Mouse (Mus musculus): Measurements from ENCODE around the gene Slc28a3. TPM values are rescaled to one million over a fixed set of nuclear protein-coding genes. Genes with fewer than 3 reads are reported as not detected.
A peak's percentile ranks its signal among the peaks of the same experiment; 100 is the strongest.

The Slc28a3 gene
- polyA plus RNA-seq, 1 experiment from 2014 or later, result not detected

GRCm38 (mm10) chr13:58610059-58610458 lies 618 bp downstream of the Slc28a3 start:
- WGBS, result 19% methylated on average over 7 of the region's 7 CpGs
- H3K9me3 ChIP-seq (replicated peaks), result no peaks in the 10 kb centered on the region
- ATAC-seq (replicated peaks; ENCODE audit: low FRiP score), result no peak
- H3K27me3 ChIP-seq, result peaks cover 21% of the 10 kb centered on the region
- H3K4me3 ChIP-seq (replicated peaks), result no peak overlapping the region
- no peak overlapping the region for H3K4me2 ChIP-seq
- H3K36me3 ChIP-seq, result no peaks in the 10 kb centered on the region
- H3K27ac ChIP-seq, result no peak overlapping the region
- no peak overlapping the region for H3K9ac ChIP-seq
- peaks cover 15% of the 10 kb centered on the region for H3K4me1 ChIP-seq

GRCm38 (mm10) chr13:58601201-58601855 lies 9.3 kb downstream of the Slc28a3 start:
- H3K4me1 ChIP-seq, result peaks cover 11% of the 10 kb centered on the region
- no peaks in the 10 kb centered on the region for H3K9me3 ChIP-seq (replicated peaks)
- WGBS, result 35% methylated on average over 10 of the region's 10 CpGs
- H3K4me2 ChIP-seq, result no peak overlapping the region
- ATAC-seq (replicated peaks; ENCODE audit: low FRiP score), result 0 out of 2 replicates have a peak, but pooled peaks have one; percentile 12
- no peak overlapping the region for H3K4me3 ChIP-seq (replicated peaks)
- H3K9ac ChIP-seq, result no peak overlapping the region
- no peaks in the 10 kb centered on the region; the same call in 1 of the 2 replicates for H3K27me3 ChIP-seq
- H3K36me3 ChIP-seq, result no peaks in the 10 kb centered on the region
- H3K27ac ChIP-seq, result no peak overlapping the region

- no peaks in the 10 kb centered on the region for H3K36me3 ChIP-seq
- 40% methylated on average over 4 of the region's 4 CpGs for WGBS
- no peak overlapping the region for H3K9ac ChIP-seq
- H3K4me1 ChIP-seq, result peaks cover 11% of the 10 kb centered on the region
- no peak overlapping the region for H3K4me2 ChIP-seq
- H3K27me3 ChIP-seq, result no peaks in the 10 kb centered on the region
- no peaks in the 10 kb centered on the region for H3K9me3 ChIP-seq (replicated peaks)
- no peak for ATAC-seq (replicated peaks; ENCODE audit: low FRiP score)
- no peak overlapping the region for H3K4me3 ChIP-seq (replicated peaks)
- H3K27ac ChIP-seq, result no peak overlapping the region
Observed at GRCm38 (mm10) chr13:58598578-58598977, 12.1 kb downstream of the Slc28a3 start.

- Histone ChIP-seq H3K36me3 (no peaks in the 10 kb centered on the region), H3K27me3 (0 out of 2 replicates have a peak, but pooled peaks cover 3% of the 10 kb centered on the region), H3K9me3 (replicated peaks) (no peaks in the 10 kb centered on the region), H3K4me2 (no peak overlapping the region), H3K27ac (no peak overlapping the region), H3K4me1 (0 out of 2 replicates have a peak, but pooled peaks cover 7% of the 10 kb centered on the region), H3K9ac (no peak overlapping the region), H3K4me3 (replicated peaks) (no peak overlapping the region)
- ATAC-seq (replicated peaks; ENCODE audit: low FRiP score), result no peak
- WGBS, result 24% methylated on average over 7 of the region's 7 CpGs
Observed at GRCm38 (mm10) chr13:58593129-58593528, 17.5 kb downstream of the Slc28a3 start.

- Histone ChIP-seq H3K27me3 (0 out of 2 replicates have a peak, but pooled peaks cover 3% of the 10 kb centered on the region), H3K4me2 (no peak overlapping the region), H3K9ac (no peak overlapping the region), H3K9me3 (replicated peaks) (no peaks in the 10 kb centered on the region), H3K4me1 (0 out of 2 replicates have a peak, but pooled peaks cover 7% of the 10 kb centered on the region), H3K36me3 (no peaks in the 10 kb centered on the region), H3K4me3 (replicated peaks) (no peak overlapping the region), H3K27ac (no peak overlapping the region)
- 90% methylated on average over 7 of the region's 7 CpGs for WGBS
- ATAC-seq (replicated peaks; ENCODE audit: low FRiP score), result no peak
Observed at GRCm38 (mm10) chr13:58591912-58592311, 18.8 kb downstream of the Slc28a3 start.

GRCm38 (mm10) chr13:58590630-58591029 lies 20.0 kb downstream of the Slc28a3 start:
- ATAC-seq (replicated peaks; ENCODE audit: low FRiP score), result no peak
- Histone ChIP-seq H3K27ac (no peak overlapping the region), H3K9ac (no peak overlapping the region), H3K4me1 (0 out of 2 replicates have a peak, but pooled peaks cover 7% of the 10 kb centered on the region), H3K4me2 (no peak overlapping the region), H3K9me3 (replicated peaks) (no peaks in the 10 kb centered on the region), H3K4me3 (replicated peaks) (no peak overlapping the region), H3K27me3 (0 out of 2 replicates have a peak, but pooled peaks cover 3% of the 10 kb centered on the region), H3K36me3 (no peaks in the 10 kb centered on the region)
- 40% methylated on average over 6 of the region's 6 CpGs for WGBS

- WGBS, result 2% methylated on average over 9 of the region's 9 CpGs
- no peak overlapping the region for H3K27ac ChIP-seq
- ATAC-seq (replicated peaks; ENCODE audit: low FRiP score), result peak; percentile 62; the same call in 1 of the 2 replicates
- H3K9me3 ChIP-seq (replicated peaks), result no peaks in the 10 kb centered on the region
- 0 out of 2 replicates have a peak, but pooled peaks cover 3% of the 10 kb centered on the region for H3K27me3 ChIP-seq
- H3K4me2 ChIP-seq, result peak overlapping the region; percentile 55
- no peaks in the 10 kb centered on the region for H3K36me3 ChIP-seq
- 0 out of 2 replicates have a peak, but pooled peaks cover 7% of the 10 kb centered on the region for H3K4me1 ChIP-seq
- peak overlapping the region; percentile 25; the same call in 1 of the 2 replicates for H3K4me3 ChIP-seq (replicated peaks)
- no peak overlapping the region for H3K9ac ChIP-seq
Observed at GRCm38 (mm10) chr13:58589517-58589858, 21.2 kb downstream of the Slc28a3 start.

GRCm38 (mm10) chr13:58588655-58589516 lies 21.8 kb downstream of the Slc28a3 start:
- WGBS, result 63% methylated on average over 15 of the region's 15 CpGs
- ATAC-seq (replicated peaks; ENCODE audit: low FRiP score), result 0 out of 2 replicates have a peak, but pooled peaks have one; percentile 12
- H3K27me3 ChIP-seq, result 0 out of 2 replicates have a peak, but pooled peaks cover 3% of the 10 kb centered on the region
- 0 out of 2 replicates have a peak, but pooled peaks cover 7% of the 10 kb centered on the region for H3K4me1 ChIP-seq
- peak overlapping the region; percentile 25; the same call in 1 of the 2 replicates for H3K4me3 ChIP-seq (replicated peaks)
- H3K36me3 ChIP-seq, result no peaks in the 10 kb centered on the region
- H3K9me3 ChIP-seq (replicated peaks), result no peaks in the 10 kb centered on the region
- peak overlapping the region; percentile 55 for H3K4me2 ChIP-seq
- H3K27ac ChIP-seq, result no peak overlapping the region
- no peak overlapping the region for H3K9ac ChIP-seq

GRCm38 (mm10) chr13:58587962-58588361 lies 22.7 kb downstream of the Slc28a3 start:
- Histone ChIP-seq H3K9ac (no peak overlapping the region), H3K4me1 (0 out of 2 replicates have a peak, but pooled peaks cover 7% of the 10 kb centered on the region), H3K4me2 (no peak overlapping the region), H3K4me3 (replicated peaks) (no peak overlapping the region), H3K27me3 (0 out of 2 replicates have a peak, but pooled peaks cover 3% of the 10 kb centered on the region), H3K36me3 (no peaks in the 10 kb centered on the region), H3K9me3 (replicated peaks) (no peaks in the 10 kb centered on the region), H3K27ac (no peak overlapping the region)
- WGBS, result 81% methylated on average over 7 of the region's 7 CpGs
- no peak for ATAC-seq (replicated peaks; ENCODE audit: low FRiP score)

- H3K4me3 ChIP-seq (replicated peaks), result no peak overlapping the region
- H3K9ac ChIP-seq, result no peak overlapping the region
- 90% methylated on average over 9 of the region's 9 CpGs for WGBS
- ATAC-seq (replicated peaks; ENCODE audit: low FRiP score), result no peak
- no peaks in the 10 kb centered on the region for H3K9me3 ChIP-seq (replicated peaks)
- no peak overlapping the region for H3K4me2 ChIP-seq
- no peaks in the 10 kb centered on the region for H3K4me1 ChIP-seq
- H3K27me3 ChIP-seq, result no peaks in the 10 kb centered on the region
- H3K36me3 ChIP-seq, result no peaks in the 10 kb centered on the region
- no peak overlapping the region for H3K27ac ChIP-seq
Observed at GRCm38 (mm10) chr13:58566181-58566580, 44.5 kb downstream of the Slc28a3 start.

GRCm38 (mm10) chr13:58560497-58561138 lies 50.1 kb downstream of the Slc28a3 start:
- no peaks in the 10 kb centered on the region for H3K36me3 ChIP-seq
- H3K27ac ChIP-seq, result no peak overlapping the region
- no peak overlapping the region for H3K9ac ChIP-seq
- no peaks in the 10 kb centered on the region for H3K9me3 ChIP-seq (replicated peaks)
- H3K4me2 ChIP-seq, result no peak overlapping the region
- H3K4me1 ChIP-seq, result no peaks in the 10 kb centered on the region
- no peaks in the 10 kb centered on the region for H3K27me3 ChIP-seq
- no peak for ATAC-seq (replicated peaks; ENCODE audit: low FRiP score)
- no peak overlapping the region for H3K4me3 ChIP-seq (replicated peaks)
- 73% methylated on average over 15 of the region's 15 CpGs for WGBS

Data from kidney, embryonic 15.5 days (tissue).